Mouse (Mus musculus): ENCODE measurements around the gene Lemd1. TPM values are rescaled to one million over a fixed set of nuclear protein-coding genes. Genes with fewer than 3 reads are reported as not detected.

Lemd1 gene
- 11.7 and 11.9 TPM in 2 replicates for polyA plus RNA-seq (2016; fragmentation: Nextera tagmentation; extraction: Ambion mirVana)

DNA sequence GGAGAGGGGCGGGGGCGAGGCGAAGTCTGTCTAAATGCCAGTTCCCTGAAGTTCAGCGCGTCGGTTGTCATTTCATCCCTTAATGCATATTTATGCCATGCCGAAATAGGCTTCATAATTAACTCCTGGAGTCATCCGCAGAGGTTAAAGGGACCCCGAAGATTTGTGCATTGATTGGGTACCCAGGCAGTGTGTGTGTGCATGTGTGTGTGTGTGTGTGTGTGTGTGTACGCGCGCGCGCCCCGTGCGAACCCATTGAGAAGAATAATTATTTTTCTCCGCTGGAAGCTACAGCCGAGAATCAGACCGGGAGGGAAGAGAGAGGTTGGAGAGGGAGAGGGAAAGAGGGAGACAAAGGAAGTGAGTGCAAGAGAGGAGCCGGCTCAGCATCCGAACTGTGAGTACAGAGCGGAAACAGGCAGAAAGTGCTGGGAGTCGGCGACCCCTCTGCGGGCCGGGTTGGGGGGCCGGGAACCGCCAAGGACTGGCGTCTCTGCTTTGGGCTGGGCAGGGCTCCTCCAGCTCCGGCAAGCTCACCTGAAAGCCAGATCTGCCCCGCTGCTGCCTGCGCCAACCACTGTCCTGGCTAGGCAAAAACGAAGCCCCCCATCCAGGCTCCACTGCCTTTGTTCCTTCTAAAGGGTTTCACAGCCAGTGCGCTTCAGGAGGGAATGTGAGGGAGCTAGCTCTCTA lies at the start of gene Lemd1, which contains the start of gene AC124108.1:
Lemd1 (plus strand) TSS at position 339 of the 693 bp plus-strand sequence.
AC124108.1 (plus strand) TSS at position 365 of the 693 bp plus-strand sequence.
- Histone ChIP-seq H3K9ac (peak within 1 kb of the TSS; percentile 98), H3K9me3 (no peaks in the 10 kb centered on the region), H3K4me3 (peak within 1 kb of the TSS; percentile 79), H3K36me3 (no peaks in the 10 kb centered on the region), H3K4me2 (replicated peaks) (peak within 1 kb of the TSS; percentile 69), H3K27me3 (replicated peaks) (peaks cover 4% of the 10 kb centered on the region; the same call in 1 of the 2 replicates), H3K27ac (peak within 1 kb of the TSS; percentile 98), H3K4me1 (peaks cover 54% of the 10 kb centered on the region)
- ATAC-seq (ENCODE audit: low FRiP score, low read depth): peak; percentile 30
- WGBS: under 1% methylated on average over 34 of the region's 34 CpGs

DNA sequence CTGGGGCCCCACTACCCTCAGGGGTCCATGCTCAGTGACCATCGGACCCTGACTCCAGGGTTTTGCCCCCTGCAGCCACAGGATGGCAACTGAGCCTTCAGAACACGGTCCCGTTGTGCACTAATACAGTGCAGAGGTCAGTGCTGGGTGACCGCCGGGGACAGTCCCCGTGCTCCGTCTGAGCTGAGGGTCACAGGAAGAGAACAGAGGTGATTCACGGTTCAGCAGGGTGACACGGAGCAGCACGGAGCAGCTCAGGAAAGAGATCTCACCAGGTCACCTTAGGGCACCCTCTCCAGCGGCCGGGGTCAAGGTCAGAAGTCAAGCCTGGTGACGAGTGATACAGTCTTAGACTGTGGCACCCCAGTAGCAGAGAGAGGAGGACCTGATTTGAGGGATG lies 49.5 kb upstream of the Lemd1 start:
- Histone ChIP-seq H3K9ac (no peak overlapping the region), H3K27me3 (replicated peaks) (peaks cover 25% of the 10 kb centered on the region), H3K4me3 (no peak overlapping the region), H3K4me2 (replicated peaks) (no peak overlapping the region), H3K4me1 (peaks cover 25% of the 10 kb centered on the region), H3K9me3 (no peaks in the 10 kb centered on the region), H3K36me3 (no peaks in the 10 kb centered on the region), H3K27ac (no peak overlapping the region)
- WGBS: 67% methylated on average over 13 of the region's 13 CpGs
- ATAC-seq (ENCODE audit: low FRiP score, low read depth): no peak

DNA sequence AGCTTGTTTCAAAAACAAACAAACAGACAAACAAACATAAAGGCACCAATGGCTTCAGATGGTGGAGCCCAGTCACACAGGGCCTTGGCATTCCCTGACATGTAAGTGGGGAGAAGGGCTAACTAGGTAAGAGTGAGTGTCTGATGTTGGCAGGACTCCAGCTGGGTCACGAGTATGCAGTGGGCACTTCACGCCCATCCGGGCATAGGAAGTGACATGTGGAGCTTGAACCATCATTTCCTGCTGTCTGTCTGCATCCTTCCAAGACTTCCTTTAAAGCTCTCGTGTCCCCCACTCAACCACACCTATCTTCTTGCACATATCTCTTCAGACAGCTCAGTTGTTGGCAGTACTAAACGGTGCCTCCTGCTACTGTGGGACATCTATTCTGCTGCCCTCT lies 48.2 kb upstream of the Lemd1 start:
- ATAC-seq (ENCODE audit: low FRiP score, low read depth): no peak
- Histone ChIP-seq H3K27ac (no peak overlapping the region), H3K4me3 (no peak overlapping the region), H3K36me3 (no peaks in the 10 kb centered on the region), H3K27me3 (replicated peaks) (peaks cover 18% of the 10 kb centered on the region), H3K9ac (no peak overlapping the region), H3K9me3 (no peaks in the 10 kb centered on the region), H3K4me1 (peaks cover 25% of the 10 kb centered on the region), H3K4me2 (replicated peaks) (no peak overlapping the region)
- 88% methylated on average over 5 of the region's 5 CpGs for WGBS

DNA sequence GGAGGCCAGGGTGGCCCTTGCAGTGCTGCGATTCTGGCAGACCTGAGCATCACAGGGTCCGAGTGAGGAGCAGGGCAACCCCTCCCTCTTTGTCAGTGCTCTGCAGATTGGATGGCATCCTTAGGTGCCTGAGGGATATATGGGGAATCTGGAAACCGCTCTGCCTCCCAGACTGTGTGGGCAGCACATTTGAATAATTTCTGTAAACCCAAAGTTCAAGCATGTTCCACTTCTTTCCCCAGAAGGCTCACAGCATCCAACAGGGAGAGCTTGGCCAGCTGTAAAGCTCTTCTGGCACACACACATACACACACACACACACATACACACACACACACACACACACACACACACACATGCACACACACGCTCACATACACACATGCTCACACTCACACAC lies 47.5 kb upstream of the Lemd1 start:
- no peaks in the 10 kb centered on the region for H3K36me3 ChIP-seq
- H3K9me3 ChIP-seq: no peaks in the 10 kb centered on the region
- ATAC-seq (ENCODE audit: low FRiP score, low read depth): no peak
- peaks cover 21% of the 10 kb centered on the region for H3K4me1 ChIP-seq
- WGBS: 77% methylated on average over 4 of the region's 4 CpGs
- no peak overlapping the region for H3K4me3 ChIP-seq
- H3K4me2 ChIP-seq (replicated peaks): no peak overlapping the region
- H3K27ac ChIP-seq: no peak overlapping the region
- H3K9ac ChIP-seq: no peak overlapping the region
- H3K27me3 ChIP-seq (replicated peaks): peaks cover 11% of the 10 kb centered on the region

DNA sequence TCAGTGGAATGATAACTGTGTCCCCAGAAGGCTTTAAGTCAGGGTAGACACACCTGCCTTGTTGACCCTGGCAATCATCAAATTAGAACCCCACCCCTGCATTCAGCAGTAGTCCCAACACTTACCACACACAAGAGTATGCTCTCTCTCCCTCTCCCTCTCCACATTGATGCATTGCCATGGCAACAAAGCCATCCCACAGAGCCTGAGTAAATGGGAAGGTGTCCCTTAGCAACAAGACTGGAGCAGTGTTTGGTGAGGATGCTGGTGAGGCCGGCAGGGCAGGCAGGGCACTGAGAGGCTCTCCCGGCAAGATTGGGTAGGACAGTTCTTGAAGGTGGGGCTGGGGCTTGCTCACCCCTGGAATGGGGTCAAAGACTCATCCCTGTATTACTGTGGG lies 47.0 kb upstream of the Lemd1 start:
- 18% methylated on average over 2 of the region's 2 CpGs for WGBS
- no peak overlapping the region for H3K4me3 ChIP-seq
- H3K9ac ChIP-seq: no peak overlapping the region
- peak; percentile 68 for ATAC-seq (ENCODE audit: low FRiP score, low read depth)
- H3K4me2 ChIP-seq (replicated peaks): no peak overlapping the region
- no peaks in the 10 kb centered on the region for H3K36me3 ChIP-seq
- no peak overlapping the region for H3K27ac ChIP-seq
- H3K4me1 ChIP-seq: peaks cover 16% of the 10 kb centered on the region
- no peaks in the 10 kb centered on the region for H3K9me3 ChIP-seq
- peaks cover 7% of the 10 kb centered on the region; the same call in 1 of the 2 replicates for H3K27me3 ChIP-seq (replicated peaks)

DNA sequence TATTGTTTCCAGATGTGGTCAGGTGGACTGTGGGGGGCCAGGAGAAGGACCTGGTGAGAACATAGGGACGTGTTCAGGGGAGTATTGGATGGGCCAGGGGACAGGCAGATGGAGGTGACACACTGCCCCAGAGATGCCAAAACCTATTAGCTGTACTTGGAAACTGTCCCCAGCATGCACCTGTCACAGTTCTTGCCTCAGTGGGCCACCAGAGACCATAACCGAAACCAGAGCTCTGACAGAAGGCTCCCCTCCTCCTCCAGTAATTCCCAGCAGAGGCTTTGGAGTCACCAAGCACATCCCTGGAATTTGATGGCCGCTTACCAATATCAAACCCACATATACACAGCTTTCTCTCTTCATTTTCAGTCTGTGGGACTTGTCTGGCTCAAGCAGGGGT lies 46.4 kb upstream of the Lemd1 start:
- Histone ChIP-seq H3K36me3 (no peaks in the 10 kb centered on the region), H3K27me3 (replicated peaks) (peaks cover 2% of the 10 kb centered on the region; the same call in 1 of the 2 replicates), H3K9ac (no peak overlapping the region), H3K4me3 (no peak overlapping the region), H3K4me1 (peaks cover 11% of the 10 kb centered on the region), H3K4me2 (replicated peaks) (no peak overlapping the region), H3K27ac (no peak overlapping the region), H3K9me3 (no peaks in the 10 kb centered on the region)
- ATAC-seq (ENCODE audit: low FRiP score, low read depth): no peak
- 69% methylated on average over 3 of the region's 3 CpGs for WGBS

DNA sequence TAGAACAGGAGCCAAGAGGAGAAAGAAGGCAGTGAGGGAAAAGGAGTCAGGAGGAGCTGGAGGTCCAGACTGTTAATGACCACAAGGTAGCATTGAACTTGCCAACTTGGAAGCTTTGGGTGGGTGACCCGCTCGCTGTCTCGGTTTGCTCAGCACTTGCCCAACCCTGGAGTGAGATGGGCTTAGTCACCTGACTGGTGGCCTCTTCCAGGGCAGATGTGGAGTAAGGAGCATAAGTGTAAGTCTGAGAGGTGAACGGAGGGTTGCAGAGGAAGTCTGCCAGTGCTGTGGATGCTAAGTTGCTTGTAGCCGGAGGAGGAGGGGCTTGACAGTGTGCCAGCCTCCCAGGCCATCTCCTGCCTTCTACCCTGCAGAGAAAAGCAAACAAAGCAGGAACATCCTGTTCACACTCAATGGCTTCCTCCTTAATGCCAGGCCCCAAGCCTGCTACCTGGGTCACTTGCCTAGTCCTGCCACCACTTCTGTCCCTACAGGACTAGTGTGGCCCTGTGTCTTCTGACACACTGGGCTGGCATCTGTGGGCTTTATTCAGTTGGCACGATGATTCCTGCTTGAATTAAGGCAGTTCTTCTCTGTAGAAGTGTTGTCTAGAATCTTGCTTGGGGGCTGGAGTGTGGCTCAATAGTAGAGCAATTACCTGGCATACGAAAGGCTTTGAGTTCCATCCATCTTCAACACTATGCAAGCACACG lies 45.1 kb upstream of the Lemd1 start:
- WGBS: 86% methylated on average over 8 of the region's 8 CpGs
- Histone ChIP-seq H3K4me3 (no peak overlapping the region), H3K36me3 (no peaks in the 10 kb centered on the region), H3K9me3 (no peaks in the 10 kb centered on the region), H3K9ac (no peak overlapping the region), H3K4me1 (peaks cover 14% of the 10 kb centered on the region), H3K27ac (no peak overlapping the region), H3K27me3 (replicated peaks) (no peaks in the 10 kb centered on the region), H3K4me2 (replicated peaks) (no peak overlapping the region)
- no peak for ATAC-seq (ENCODE audit: low FRiP score, low read depth)

DNA sequence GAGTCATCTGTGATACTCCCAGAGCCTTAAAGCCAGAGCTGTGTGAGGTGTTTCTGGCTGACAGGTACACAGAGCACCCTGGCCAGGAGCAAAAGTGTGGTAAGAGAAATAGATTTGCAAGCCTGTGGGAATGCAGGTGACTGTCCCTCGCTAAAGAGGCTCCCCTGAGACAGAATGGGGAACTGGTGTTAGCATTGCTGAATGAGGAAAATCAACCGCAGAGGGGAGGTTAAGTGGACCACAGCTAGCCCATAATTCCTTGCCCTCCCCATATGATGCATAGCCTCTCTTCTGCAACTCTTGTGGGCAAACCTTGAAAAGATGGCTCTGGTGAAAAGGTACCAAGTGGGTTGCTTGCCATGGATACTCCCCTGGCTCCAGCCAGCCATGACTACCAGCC lies 41.8 kb upstream of the Lemd1 start:
- Histone ChIP-seq H3K27ac (no peak overlapping the region), H3K4me3 (no peak overlapping the region), H3K9me3 (no peaks in the 10 kb centered on the region), H3K27me3 (replicated peaks) (no peaks in the 10 kb centered on the region), H3K36me3 (no peaks in the 10 kb centered on the region), H3K4me2 (replicated peaks) (no peak overlapping the region), H3K4me1 (peaks cover 4% of the 10 kb centered on the region; the same call in 1 of the 2 replicates), H3K9ac (no peak overlapping the region)
- WGBS: 75% methylated on average over 2 of the region's 2 CpGs
- ATAC-seq (ENCODE audit: low FRiP score, low read depth): no peak

DNA sequence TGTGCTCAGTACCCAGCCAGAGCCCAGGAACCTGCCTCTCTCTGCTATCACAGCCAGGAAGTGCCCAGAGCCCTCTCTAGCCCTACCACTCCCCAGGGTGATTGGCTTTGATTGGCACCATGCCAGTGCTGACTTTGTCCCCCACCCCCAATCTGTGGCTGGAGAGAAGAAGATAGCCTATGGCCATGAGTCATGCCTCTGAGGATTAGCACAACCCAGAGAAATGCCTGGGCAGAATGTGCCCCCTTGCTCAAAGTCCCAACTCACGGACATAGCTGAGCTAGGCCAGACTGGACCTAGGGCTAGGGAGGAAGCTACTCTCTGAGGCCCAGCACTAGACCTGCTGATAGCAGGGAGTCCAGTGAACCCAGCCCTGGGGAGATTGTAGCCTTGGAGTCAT lies 41.1 kb upstream of the Lemd1 start:
- H3K27me3 ChIP-seq (replicated peaks): no peaks in the 10 kb centered on the region
- H3K27ac ChIP-seq: no peak overlapping the region
- H3K9me3 ChIP-seq: no peaks in the 10 kb centered on the region
- no peak for ATAC-seq (ENCODE audit: low FRiP score, low read depth)
- H3K9ac ChIP-seq: no peak overlapping the region
- no peak overlapping the region for H3K4me2 ChIP-seq (replicated peaks)
- H3K36me3 ChIP-seq: no peaks in the 10 kb centered on the region
- no peak overlapping the region for H3K4me3 ChIP-seq
- WGBS: 43% methylated on average over 1 of the region's 1 CpGs
- H3K4me1 ChIP-seq: peaks cover 3% of the 10 kb centered on the region; the same call in 1 of the 2 replicates

DNA sequence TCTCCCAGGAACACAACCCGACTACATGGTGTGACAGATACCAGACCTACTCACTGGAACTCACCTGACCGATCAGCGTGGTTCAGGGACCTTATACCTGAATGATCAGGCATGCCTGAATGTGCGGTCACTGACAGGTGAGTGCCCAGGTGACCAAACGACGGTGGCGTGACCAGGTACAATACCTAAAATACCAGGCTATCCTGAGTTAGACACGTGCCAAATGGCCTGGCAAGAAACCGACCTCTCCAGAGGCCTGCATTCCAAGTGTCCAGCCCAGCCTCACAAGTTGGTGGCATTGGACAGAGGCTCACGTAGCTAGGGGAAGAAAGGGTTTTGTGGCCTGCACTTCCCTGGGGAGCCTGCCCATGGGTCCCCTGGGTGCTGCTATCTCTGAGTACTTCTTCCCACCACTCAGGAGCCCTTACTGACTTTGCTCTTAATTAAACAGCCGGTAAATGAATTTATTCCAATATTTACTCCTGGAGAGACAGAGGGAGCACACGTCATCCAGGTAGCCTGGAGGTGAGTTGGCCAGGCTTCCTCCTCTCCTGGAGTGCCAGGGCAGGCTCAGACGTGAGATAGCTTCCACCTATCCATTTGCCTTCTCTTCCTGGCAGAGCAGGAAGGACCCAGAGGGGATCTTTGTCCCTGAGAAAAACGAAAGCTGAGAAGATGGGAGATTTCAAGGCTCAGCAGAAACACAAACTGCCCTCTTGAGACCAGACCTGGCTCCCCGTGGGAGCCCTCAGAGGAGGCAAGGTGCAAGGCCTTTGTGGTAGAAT lies 40.2 kb upstream of the Lemd1 start:
- Histone ChIP-seq H3K27ac (no peak overlapping the region), H3K36me3 (no peaks in the 10 kb centered on the region), H3K9ac (no peak overlapping the region), H3K9me3 (no peaks in the 10 kb centered on the region), H3K27me3 (replicated peaks) (no peaks in the 10 kb centered on the region), H3K4me2 (replicated peaks) (no peak overlapping the region), H3K4me1 (peaks cover 3% of the 10 kb centered on the region; the same call in 1 of the 2 replicates), H3K4me3 (no peak overlapping the region)
- no peak for ATAC-seq (ENCODE audit: low FRiP score, low read depth)
- 75% methylated on average over 15 of the region's 15 CpGs for WGBS

DNA sequence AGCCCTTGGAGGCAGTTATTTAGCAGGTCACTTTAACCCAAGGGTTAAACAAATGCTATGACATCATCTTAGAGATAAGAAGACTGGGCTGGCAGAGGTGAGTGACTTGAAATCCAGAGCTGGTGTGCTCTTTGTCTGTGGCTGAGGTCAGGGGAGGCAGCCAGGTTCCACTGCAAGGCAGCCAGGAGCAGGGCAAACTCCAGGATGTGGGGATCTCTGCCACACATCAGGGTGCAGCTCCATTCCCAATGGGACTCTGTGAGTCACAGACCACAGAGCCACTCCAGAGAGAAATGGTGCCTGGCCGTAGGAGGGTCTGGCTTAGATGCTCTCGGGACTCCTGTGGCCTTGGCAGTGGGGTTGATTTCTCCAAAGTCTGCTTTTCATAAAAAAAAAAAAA lies 39.3 kb upstream of the Lemd1 start:
- WGBS: 68% methylated on average over 2 of the region's 2 CpGs
- no peak overlapping the region for H3K27ac ChIP-seq
- ATAC-seq (ENCODE audit: low FRiP score, low read depth): no peak
- H3K4me3 ChIP-seq: no peak overlapping the region
- no peaks in the 10 kb centered on the region for H3K9me3 ChIP-seq
- H3K36me3 ChIP-seq: no peaks in the 10 kb centered on the region
- peaks cover 3% of the 10 kb centered on the region; the same call in 1 of the 2 replicates for H3K4me1 ChIP-seq
- H3K27me3 ChIP-seq (replicated peaks): no peaks in the 10 kb centered on the region
- H3K4me2 ChIP-seq (replicated peaks): no peak overlapping the region
- no peak overlapping the region for H3K9ac ChIP-seq

DNA sequence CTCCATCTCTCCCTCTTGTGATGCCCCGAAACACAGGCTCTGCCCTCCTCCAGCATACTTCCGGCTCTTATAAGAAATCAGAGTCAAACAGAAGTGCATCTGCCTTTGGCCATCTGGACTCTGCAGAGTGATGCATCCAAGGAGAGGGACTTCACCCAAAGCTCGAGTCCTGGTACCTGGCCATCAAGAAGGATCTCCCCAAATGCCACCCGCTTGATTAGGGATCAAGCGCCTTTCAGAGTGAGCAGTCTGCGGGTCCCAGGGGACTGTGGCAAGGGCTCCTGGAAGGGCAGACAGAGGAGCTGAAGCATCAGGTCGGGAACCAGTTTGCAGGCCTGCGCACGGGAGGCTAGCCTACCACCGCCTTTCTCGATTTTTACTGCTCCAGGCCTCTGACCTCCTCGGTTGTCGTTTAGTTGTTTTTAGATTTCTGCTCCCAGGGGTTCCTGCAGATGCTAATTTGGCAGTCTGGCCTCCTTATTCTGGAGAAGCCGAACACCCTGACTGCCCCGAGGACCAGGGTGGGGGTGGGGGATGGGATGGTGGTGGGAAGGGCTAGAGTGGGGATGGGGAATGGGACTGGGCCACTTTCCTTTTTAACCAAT lies 38.0 kb upstream of the Lemd1 start:
- Histone ChIP-seq H3K4me2 (replicated peaks) (no peak overlapping the region), H3K4me3 (no peak overlapping the region), H3K27me3 (replicated peaks) (peaks cover 5% of the 10 kb centered on the region; the same call in 1 of the 2 replicates), H3K36me3 (no peaks in the 10 kb centered on the region), H3K27ac (no peak overlapping the region), H3K9ac (no peak overlapping the region), H3K9me3 (no peaks in the 10 kb centered on the region), H3K4me1 (peaks cover 3% of the 10 kb centered on the region)
- WGBS: 30% methylated on average over 15 of the region's 15 CpGs
- ATAC-seq (ENCODE audit: low FRiP score, low read depth): no peak

Data from neural tube, embryonic 12.5 days (tissue).